Mouse (Mus musculus) cortical plate, adult 2 months (tissue): Measurements from ENCODE around the gene Foxa2.

ENCODE experiments used
- CTCF ChIP-seq: fragments of 200-500 bp; IDR thresholded peaks from 2 replicates; pipeline ENCODE4 v1.5.1; 2011; ENCODE audit warnings: mild to moderate bottlenecking, control low read depth, low read length; ENCODE audit not compliant: insufficient read depth; ENCODE audit errors: extremely low read depth
- POLR2A ChIP-seq: fragments of 200-500 bp; IDR thresholded peaks from 2 replicates; pipeline ENCODE4 v1.6.1; 2011; ENCODE audit warnings: mild to moderate bottlenecking, low read length, control low read depth; ENCODE audit not compliant: insufficient read depth; ENCODE audit errors: extremely low read depth

DNA sequence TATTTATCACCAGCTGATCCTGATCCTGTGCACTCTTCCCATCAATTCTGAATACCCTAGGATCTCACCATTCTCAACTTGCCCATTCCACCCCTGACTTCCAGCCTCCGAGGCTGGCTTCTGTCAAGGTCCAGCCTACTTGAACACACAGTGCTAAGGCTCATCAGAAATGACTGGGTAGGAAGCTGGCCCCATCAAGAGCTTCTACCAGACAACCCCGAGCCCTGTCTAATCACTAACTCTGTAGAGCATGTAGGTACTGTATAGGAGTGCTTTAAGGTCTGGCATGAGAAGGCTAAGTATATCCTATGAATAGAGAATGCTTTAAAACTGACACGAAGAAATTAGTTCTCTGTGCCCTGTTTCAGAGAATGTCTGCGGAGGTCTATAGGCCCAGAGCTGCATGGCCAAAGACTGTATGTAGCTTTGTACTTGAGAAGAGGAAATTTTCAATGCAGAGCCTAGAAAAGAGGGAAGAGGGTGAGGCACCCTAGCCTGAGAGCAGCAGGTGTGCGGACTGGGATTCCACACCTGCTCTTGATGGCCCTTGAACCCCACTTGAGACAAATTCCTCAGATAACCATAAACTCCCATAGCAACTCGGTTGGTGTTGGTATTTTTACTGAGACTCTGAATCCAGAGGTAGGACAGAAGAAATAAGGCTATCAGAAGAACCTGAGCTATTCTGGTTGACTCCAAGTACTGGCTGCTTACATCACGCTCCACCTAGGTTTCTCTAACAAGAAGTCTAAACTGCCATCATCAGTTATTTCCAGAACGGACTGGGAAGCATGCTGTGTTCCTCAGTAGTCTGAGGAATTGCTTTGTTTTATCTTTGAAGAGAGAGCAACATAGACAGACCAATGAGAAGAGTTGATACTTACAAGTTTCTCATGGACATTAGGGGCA is 28.7 kb downstream of the Foxa2 start:
- TF ChIP-seq CTCF (no peak), POLR2A (no peak)
